Mouse (Mus musculus): ENCODE measurements around the gene Rps27. TPM values are rescaled to one million over a fixed set of nuclear protein-coding genes. Genes with fewer than 3 reads are reported as not detected.

The Rps27 gene
- total RNA-seq, 2 experiments from 2014 or later: 889 to 951 TPM

GRCm38 (mm10) chr3:90241251-90241650 lies 27.8 kb upstream of the Rps27 start:
- no peak for DNase-seq
- intact Hi-C loops (cut with DNase I; ENCODE audit: low total_unique reads): no loop called here

GRCm38 (mm10) chr3:90231507-90232333 lies 18.3 kb upstream of the Rps27 start, which contains the start of gene Jtb:
TSS of gene Jtb (plus strand) at chr3:90231597.
- peak; percentile 93 for DNase-seq
- intact Hi-C loops (cut with DNase I; ENCODE audit: low total_unique reads): no loop called here

DNA sequence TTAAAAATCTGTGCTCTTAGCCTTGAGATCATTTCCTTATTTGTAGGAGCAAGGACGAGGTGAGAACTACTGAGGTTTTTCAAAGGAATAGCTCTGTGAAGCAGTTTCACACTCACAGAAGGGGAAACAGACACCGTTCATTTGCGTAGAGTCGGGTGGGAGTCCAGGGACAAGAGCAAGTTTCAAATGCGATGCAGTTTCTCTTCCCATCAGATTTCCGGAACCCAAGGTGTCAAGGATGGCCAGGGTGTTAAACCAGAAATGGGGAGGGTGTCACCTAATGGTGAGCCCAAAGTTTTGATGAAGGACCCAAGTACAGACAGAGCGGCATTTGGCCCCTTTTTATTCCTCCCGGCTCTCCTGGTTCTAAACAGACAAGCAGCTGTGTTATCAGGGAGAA lies 17.6 kb upstream of the Rps27 start:
- intact Hi-C loops (cut with DNase I; ENCODE audit: low total_unique reads): no loop called here
- no peak for DNase-seq

GRCm38 (mm10) chr3:90224331-90224730 lies 10.9 kb upstream of the Rps27 start:
- intact Hi-C loops (cut with DNase I; ENCODE audit: low total_unique reads): no loop called here
- DNase-seq: no peak

GRCm38 (mm10) chr3:90222941-90223340 lies 9.5 kb upstream of the Rps27 start:
- DNase-seq: no peak
- intact Hi-C loops (cut with DNase I; ENCODE audit: low total_unique reads): no loop called here

DNA sequence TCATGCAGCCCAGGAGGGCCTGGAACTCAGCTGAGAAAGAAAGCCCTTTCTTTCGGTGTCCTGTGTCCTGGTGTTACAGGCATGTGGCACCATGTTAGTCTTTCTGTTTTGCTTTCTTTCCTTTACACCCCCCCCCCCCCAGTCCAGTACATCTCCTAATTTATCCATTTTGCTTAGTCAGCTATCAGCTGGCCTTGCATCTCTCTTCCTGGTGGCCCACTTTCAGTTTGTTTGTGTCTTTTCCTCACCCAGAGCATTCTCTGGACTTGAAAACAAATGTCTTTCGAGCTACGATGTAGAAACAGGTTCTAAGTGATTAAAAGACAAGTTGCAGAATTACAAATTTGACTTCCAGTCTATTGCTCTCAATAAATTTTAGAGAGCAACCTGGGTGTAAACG lies 9.0 kb upstream of the Rps27 start:
- intact Hi-C loops (cut with DNase I; ENCODE audit: low total_unique reads): no loop called here
- no peak for DNase-seq

- no peak for DNase-seq
- intact Hi-C loops (cut with DNase I; ENCODE audit: low total_unique reads): no loop called here
These were observed 7.7 kb upstream of the Rps27 start for GRCm38 (mm10) chr3:90221123-90221522.

GRCm38 (mm10) chr3:90220531-90220951 lies 7.1 kb upstream of the Rps27 start:
- peak; percentile 85 for DNase-seq
- intact Hi-C loops (cut with DNase I; ENCODE audit: low total_unique reads): no loop called here

DNA sequence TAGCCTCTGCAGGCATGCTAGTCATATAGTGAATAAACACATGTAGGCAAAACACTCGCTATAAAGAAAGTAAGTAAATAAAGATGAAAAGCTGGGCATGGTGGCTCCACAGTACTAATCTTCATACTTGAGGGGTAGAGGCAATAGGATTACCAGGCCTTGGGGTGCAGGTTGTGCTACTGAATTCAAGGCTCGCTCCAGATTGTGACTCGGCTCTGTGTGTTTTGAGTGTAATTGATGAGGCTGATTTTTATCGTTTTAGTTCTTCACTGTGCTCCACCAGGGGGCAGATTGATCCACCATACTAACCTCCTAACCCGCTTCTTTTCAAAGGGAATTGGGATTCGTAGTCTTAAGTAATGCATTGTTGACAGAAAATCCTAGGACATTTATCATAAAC lies 6.6 kb upstream of the Rps27 start:
- DNase-seq: peak; percentile 27
- intact Hi-C loops (cut with DNase I; ENCODE audit: low total_unique reads): no loop called here

DNA sequence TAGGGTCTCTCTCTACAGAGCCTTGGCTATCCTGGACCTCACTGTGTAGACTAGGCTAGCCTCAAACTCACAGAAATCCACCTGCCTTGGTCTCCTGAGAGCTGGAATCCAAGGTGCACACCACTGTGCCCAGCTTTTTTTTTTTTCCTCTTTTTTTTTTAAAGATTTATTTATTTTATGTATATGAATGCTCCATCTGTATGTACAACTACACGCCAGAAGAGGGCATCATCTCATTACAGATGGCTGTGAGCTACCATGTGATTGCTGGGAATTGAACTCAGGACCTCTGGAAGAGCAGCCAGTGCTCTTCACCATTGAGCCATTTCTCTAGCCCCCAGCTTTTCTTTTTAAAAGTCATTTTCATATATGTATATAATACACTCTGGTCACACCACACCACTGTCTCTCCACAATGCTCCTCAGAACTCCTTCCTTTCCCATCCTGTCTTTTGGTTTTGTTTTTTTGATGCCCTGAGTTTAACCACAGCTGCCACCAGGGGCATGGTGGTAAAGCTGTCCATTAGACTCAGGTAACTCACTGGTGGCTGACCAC lies 2.5 kb upstream of the Rps27 start:
- intact Hi-C loops (cut with DNase I; ENCODE audit: low total_unique reads): loop anchor here (5.0 kb wide), 1 partner anchor 156 kb away; no protein-coding TSS in a partner anchor
- DNase-seq: no peak

GRCm38 (mm10) chr3:90213956-90214684 lies 669 bp upstream of the Rps27 start:
- intact Hi-C loops (cut with DNase I; ENCODE audit: low total_unique reads): no loop called here
- DNase-seq: no peak

GRCm38 (mm10) chr3:90212723-90213122 lies 728 bp downstream of the Rps27 start:
- DNase-seq: no peak
- intact Hi-C loops (cut with DNase I; ENCODE audit: low total_unique reads): no loop called here

DNA sequence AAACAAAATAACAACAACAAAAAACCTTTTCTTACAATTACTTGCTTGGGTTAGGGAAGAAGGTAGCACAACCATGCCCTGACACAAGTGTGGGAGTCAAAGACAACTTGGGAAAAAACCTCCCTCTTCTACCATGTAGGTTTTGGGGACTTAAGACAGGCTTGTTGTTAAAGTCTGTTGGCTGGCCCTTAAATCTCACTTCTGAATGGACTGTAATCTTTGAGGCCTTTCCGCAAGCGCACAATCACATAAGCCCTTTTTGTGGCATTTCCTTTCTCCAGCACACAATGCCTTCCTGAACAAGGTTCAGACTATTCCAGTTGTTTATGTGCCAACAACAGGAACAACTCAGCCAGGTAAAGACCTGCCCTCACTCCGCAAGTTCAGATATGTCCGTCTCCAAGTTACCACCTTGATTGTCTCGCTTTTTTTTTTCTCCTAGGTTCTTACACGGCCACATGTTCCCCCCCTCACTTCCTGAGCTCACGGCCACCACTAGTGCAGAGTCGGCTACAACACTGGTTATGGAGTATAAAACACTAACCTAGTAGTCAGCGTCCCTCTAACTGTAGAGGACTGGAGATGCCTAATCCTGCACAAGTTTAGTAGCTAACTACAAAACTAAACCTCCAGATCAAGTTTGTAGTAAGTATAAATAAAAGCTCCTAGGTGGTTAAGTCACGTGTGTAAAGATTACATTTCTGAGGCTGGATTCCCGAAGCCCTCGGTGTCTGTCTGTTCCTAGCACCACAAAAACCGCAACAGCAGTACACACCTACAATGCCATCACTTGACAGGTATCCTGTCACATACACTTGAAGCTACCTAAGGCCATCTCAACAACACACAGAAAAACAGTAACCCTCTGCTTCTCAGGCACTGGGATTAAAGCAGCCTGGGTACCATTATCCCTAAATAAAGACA lies 1.7 kb downstream of the Rps27 start:
- intact Hi-C loops (cut with DNase I; ENCODE audit: low total_unique reads): no loop called here
- DNase-seq: no peak

DNA sequence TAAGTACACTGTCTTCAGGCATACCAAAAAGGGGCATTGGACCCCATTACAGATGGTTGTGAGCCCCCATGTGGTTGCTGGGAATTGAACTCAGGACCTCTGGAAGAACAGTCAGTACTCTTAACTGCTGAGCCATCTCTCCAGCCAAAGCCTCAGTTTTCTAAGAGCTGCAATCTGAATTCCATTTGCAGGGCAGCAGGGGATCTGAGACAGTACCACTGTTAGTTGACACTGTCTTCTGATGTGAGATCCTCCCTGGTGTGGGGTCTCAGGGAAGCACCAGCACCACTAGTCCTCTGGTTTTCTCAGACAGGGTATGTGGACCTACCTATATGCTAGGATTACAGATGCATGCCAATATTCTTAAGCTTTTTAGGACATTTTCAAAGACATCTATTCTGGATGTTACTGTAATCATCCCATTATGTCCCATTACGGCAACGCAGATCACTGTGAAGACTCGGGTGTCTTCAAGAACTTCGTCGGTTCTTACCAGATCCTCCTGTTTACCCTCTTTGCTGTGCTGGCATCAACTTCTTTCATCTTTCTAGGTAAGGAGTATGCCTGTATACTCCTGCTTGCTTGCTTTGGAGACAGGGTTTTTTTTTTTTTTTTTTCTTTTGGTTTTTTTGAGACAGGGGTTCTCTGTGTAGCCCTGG lies 3.4 kb downstream of the Rps27 start:
- DNase-seq: no peak
- intact Hi-C loops (cut with DNase I; ENCODE audit: low total_unique reads): no loop called here

- DNase-seq: no peak
- intact Hi-C loops (cut with DNase I; ENCODE audit: low total_unique reads): no loop called here
These were observed 4.8 kb downstream of the Rps27 start for GRCm38 (mm10) chr3:90208662-90209061.

DNA sequence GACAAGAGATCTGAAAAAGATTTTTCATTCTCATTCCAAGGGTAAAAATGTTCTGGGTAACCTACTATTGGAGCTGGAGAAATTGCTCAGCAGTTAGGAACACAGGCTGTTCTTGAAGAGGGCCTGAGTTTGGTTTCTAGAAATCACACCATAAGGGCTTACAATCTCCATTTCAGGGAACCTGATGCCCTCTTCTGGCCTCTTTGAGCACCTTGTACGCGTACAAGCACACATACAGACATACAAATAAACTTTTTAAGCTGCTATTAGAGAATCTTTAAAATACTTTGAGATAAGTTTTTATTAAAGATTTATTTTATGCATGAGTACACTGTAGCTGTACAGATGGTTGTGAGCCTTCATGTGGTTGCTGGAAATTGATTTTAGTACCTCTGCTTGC lies 8.9 kb downstream of the Rps27 start:
- intact Hi-C loops (cut with DNase I; ENCODE audit: low total_unique reads): no loop called here
- no peak for DNase-seq

- intact Hi-C loops (cut with DNase I; ENCODE audit: low total_unique reads): no loop called here
- no peak for DNase-seq
These were observed 9.8 kb downstream of the Rps27 start for GRCm38 (mm10) chr3:90203619-90204018.

DNA sequence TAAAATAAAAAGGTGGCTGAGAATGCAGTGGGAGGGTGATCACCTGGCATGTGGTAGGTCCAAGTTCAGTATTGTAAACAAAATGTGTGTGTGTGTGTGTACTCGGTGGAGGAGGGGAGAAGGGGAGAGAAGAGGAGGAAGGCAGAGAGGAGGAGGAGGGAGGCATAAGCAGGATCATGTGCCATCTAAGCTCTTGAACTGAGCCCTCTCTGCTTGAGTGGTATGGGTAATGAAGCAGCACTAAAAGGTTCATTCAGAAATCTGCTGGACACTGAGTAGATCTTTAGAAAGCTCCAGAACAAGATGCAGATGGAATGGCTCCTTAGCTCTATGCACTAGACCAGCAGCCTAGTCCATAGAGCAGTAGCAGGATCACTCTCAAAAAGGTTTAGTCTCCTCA lies 10.6 kb downstream of the Rps27 start:
- DNase-seq: no peak
- intact Hi-C loops (cut with DNase I; ENCODE audit: low total_unique reads): no loop called here

DNA sequence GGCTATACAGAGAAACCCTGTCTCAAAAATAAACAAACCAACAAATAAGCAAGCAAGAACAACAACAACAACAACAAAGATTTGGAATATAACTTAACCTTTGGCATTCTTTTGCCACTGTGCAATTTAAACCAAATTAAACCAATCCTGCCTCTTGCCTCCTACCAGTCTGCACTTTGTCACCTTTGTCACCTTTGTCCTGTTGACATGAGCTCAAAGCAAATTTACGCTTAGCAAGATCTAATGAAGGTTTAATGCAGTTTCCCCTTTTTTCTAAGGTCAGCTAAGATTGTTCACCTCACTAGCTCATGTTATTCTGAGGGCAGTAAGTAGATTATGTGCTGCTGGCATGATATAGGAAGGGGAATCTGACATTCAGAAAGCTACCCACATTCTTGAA lies 15.9 kb downstream of the Rps27 start:
- DNase-seq: no peak
- intact Hi-C loops (cut with DNase I; ENCODE audit: low total_unique reads): no loop called here
